Mouse (Mus musculus): ENCODE data around the gene Duox2. TPM values are rescaled to one million over a fixed set of nuclear protein-coding genes. Genes with fewer than 3 reads are reported as not detected.
"Not testable (repeated sequence)": the region's sequence is repeated elsewhere in the genome, so short reads cannot be mapped to it uniquely, and the experiment has no call there.

Duox2 gene
- polyA plus RNA-seq (2016; fragmentation: Nextera tagmentation; extraction: Ambion mirVana) = 0.03 TPM in 1 of 2 replicates, not detected in the other

- WGBS = 4% methylated on average over 13 of the region's 13 CpGs
- no peak for DNase-seq (ENCODE audit: low spot score)
- Histone ChIP-seq H3K27ac (no peak within 1 kb of the TSS), H3K4me3 (peak within 1 kb of the TSS; percentile 40), H3K27me3 (ENCODE audit: low read depth, poor library complexity, severe bottlenecking) (peaks cover 100% of the 10 kb centered on the region), H3K36me3 (no peaks in the 10 kb centered on the region), H3K9me3 (replicated peaks) (no peaks in the 10 kb centered on the region), H3K4me1 (peaks cover 47% of the 10 kb centered on the region)
These were observed at the start of gene Duox2 for GRCm38 (mm10) chr2:122298096-122298499. TSS of gene Duox2 (minus strand) at chr2:122298449.

GRCm38 (mm10) chr2:122347257-122347656 lies 49.0 kb upstream of the Duox2 start:
- DNase-seq (ENCODE audit: low spot score) = no peak
- Histone ChIP-seq H3K27ac (no peak overlapping the region), H3K9me3 (replicated peaks) (no peaks in the 10 kb centered on the region), H3K4me3 (no peak overlapping the region), H3K27me3 (ENCODE audit: low read depth, poor library complexity, severe bottlenecking) (no peaks in the 10 kb centered on the region), H3K4me1 (peaks cover 24% of the 10 kb centered on the region), H3K36me3 (peaks cover 15% of the 10 kb centered on the region)
- WGBS = 88% methylated on average over 3 of the region's 3 CpGs

- H3K27ac ChIP-seq; DNase-seq (ENCODE audit: low spot score); H3K36me3 ChIP-seq; H3K4me3 ChIP-seq; H3K9me3 ChIP-seq (replicated peaks); H3K27me3 ChIP-seq (ENCODE audit: low read depth, poor library complexity, severe bottlenecking): not testable (repeated sequence)
- peaks cover 24% of the 10 kb centered on the region for H3K4me1 ChIP-seq
- WGBS = 88% methylated on average over 6 of the region's 6 CpGs
These were observed 47.9 kb upstream of the Duox2 start for GRCm38 (mm10) chr2:122346164-122346563.

GRCm38 (mm10) chr2:122345106-122345893 lies 47.1 kb upstream of the Duox2 start:
- no peaks in the 10 kb centered on the region; the same call in 1 of the 2 replicates for H3K36me3 ChIP-seq
- no peak overlapping the region for H3K4me3 ChIP-seq
- H3K27me3 ChIP-seq (ENCODE audit: low read depth, poor library complexity, severe bottlenecking) = no peaks in the 10 kb centered on the region
- no peak overlapping the region for H3K27ac ChIP-seq
- H3K9me3 ChIP-seq (replicated peaks) = no peaks in the 10 kb centered on the region
- H3K4me1 ChIP-seq = peaks cover 24% of the 10 kb centered on the region
- peak; percentile 41 for DNase-seq (ENCODE audit: low spot score)
- 84% methylated on average over 6 of the region's 6 CpGs for WGBS

GRCm38 (mm10) chr2:122337291-122337690 lies 39.0 kb upstream of the Duox2 start:
- no peak overlapping the region for H3K27ac ChIP-seq
- H3K9me3 ChIP-seq (replicated peaks) = no peaks in the 10 kb centered on the region
- 56% methylated on average over 21 of the region's 21 CpGs for WGBS
- H3K4me3 ChIP-seq = peak overlapping the region; percentile 27
- no peaks in the 10 kb centered on the region for H3K36me3 ChIP-seq
- peaks cover 24% of the 10 kb centered on the region; the same call in 1 of the 2 replicates for H3K27me3 ChIP-seq (ENCODE audit: low read depth, poor library complexity, severe bottlenecking)
- no peak for DNase-seq (ENCODE audit: low spot score)
- H3K4me1 ChIP-seq = peaks cover 3% of the 10 kb centered on the region; the same call in 1 of the 2 replicates

GRCm38 (mm10) chr2:122334170-122334569 lies 35.9 kb upstream of the Duox2 start:
- no peak overlapping the region for H3K4me3 ChIP-seq
- 85% methylated on average over 3 of the region's 3 CpGs for WGBS
- peaks cover 24% of the 10 kb centered on the region; the same call in 1 of the 2 replicates for H3K27me3 ChIP-seq (ENCODE audit: low read depth, poor library complexity, severe bottlenecking)
- H3K9me3 ChIP-seq (replicated peaks) = no peaks in the 10 kb centered on the region
- no peaks in the 10 kb centered on the region for H3K36me3 ChIP-seq
- peaks cover 3% of the 10 kb centered on the region; the same call in 1 of the 2 replicates for H3K4me1 ChIP-seq
- DNase-seq (ENCODE audit: low spot score) = no peak
- no peak overlapping the region for H3K27ac ChIP-seq

- no peaks in the 10 kb centered on the region for H3K4me1 ChIP-seq
- DNase-seq (ENCODE audit: low spot score) = no peak
- H3K9me3 ChIP-seq (replicated peaks) = no peaks in the 10 kb centered on the region
- no peak overlapping the region for H3K4me3 ChIP-seq
- no peak overlapping the region for H3K27ac ChIP-seq
- no peaks in the 10 kb centered on the region for H3K36me3 ChIP-seq
- WGBS = 88% methylated on average over 3 of the region's 3 CpGs
- 0 out of 2 replicates have a peak, but pooled peaks cover 11% of the 10 kb centered on the region for H3K27me3 ChIP-seq (ENCODE audit: low read depth, poor library complexity, severe bottlenecking)
These were observed 34.0 kb upstream of the Duox2 start for GRCm38 (mm10) chr2:122332222-122332621.

- H3K4me3 ChIP-seq; H3K27me3 ChIP-seq (ENCODE audit: low read depth, poor library complexity, severe bottlenecking); H3K9me3 ChIP-seq (replicated peaks); DNase-seq (ENCODE audit: low spot score); H3K36me3 ChIP-seq; H3K4me1 ChIP-seq; H3K27ac ChIP-seq: not testable (repeated sequence)
- 88% methylated on average over 6 of the region's 6 CpGs for WGBS
These were observed 32.1 kb upstream of the Duox2 start for GRCm38 (mm10) chr2:122330317-122330716.

GRCm38 (mm10) chr2:122327986-122328385 lies 29.7 kb upstream of the Duox2 start:
- Histone ChIP-seq H3K27me3 (ENCODE audit: low read depth, poor library complexity, severe bottlenecking) (no peaks in the 10 kb centered on the region), H3K9me3 (replicated peaks) (no peaks in the 10 kb centered on the region), H3K27ac (no peak overlapping the region), H3K4me3 (no peak overlapping the region), H3K4me1 (0 out of 2 replicates have a peak, but pooled peaks cover 4% of the 10 kb centered on the region), H3K36me3 (no peaks in the 10 kb centered on the region)
- 77% methylated on average over 3 of the region's 3 CpGs for WGBS
- no peak for DNase-seq (ENCODE audit: low spot score)

- DNase-seq (ENCODE audit: low spot score) = no peak
- Histone ChIP-seq H3K9me3 (replicated peaks) (no peaks in the 10 kb centered on the region), H3K27ac (no peak overlapping the region), H3K4me1 (0 out of 2 replicates have a peak, but pooled peaks cover 4% of the 10 kb centered on the region), H3K4me3 (no peak overlapping the region), H3K27me3 (ENCODE audit: low read depth, poor library complexity, severe bottlenecking) (no peaks in the 10 kb centered on the region), H3K36me3 (no peaks in the 10 kb centered on the region)
- WGBS = 69% methylated on average over 2 of the region's 2 CpGs
These were observed 27.1 kb upstream of the Duox2 start for GRCm38 (mm10) chr2:122325361-122325760.

GRCm38 (mm10) chr2:122324586-122324985 lies 26.3 kb upstream of the Duox2 start:
- no peaks in the 10 kb centered on the region for H3K9me3 ChIP-seq (replicated peaks)
- no peak overlapping the region for H3K4me3 ChIP-seq
- H3K36me3 ChIP-seq = no peaks in the 10 kb centered on the region
- WGBS = 77% methylated on average over 3 of the region's 3 CpGs
- no peaks in the 10 kb centered on the region for H3K27me3 ChIP-seq (ENCODE audit: low read depth, poor library complexity, severe bottlenecking)
- DNase-seq (ENCODE audit: low spot score) = no peak
- H3K4me1 ChIP-seq = 0 out of 2 replicates have a peak, but pooled peaks cover 4% of the 10 kb centered on the region
- no peak overlapping the region for H3K27ac ChIP-seq

- Histone ChIP-seq H3K4me3 (no peak overlapping the region), H3K36me3 (no peaks in the 10 kb centered on the region), H3K27me3 (ENCODE audit: low read depth, poor library complexity, severe bottlenecking) (no peaks in the 10 kb centered on the region), H3K27ac (no peak overlapping the region), H3K9me3 (replicated peaks) (no peaks in the 10 kb centered on the region), H3K4me1 (0 out of 2 replicates have a peak, but pooled peaks cover 4% of the 10 kb centered on the region)
- no peak for DNase-seq (ENCODE audit: low spot score)
- 67% methylated on average over 3 of the region's 3 CpGs for WGBS
These were observed 25.7 kb upstream of the Duox2 start for GRCm38 (mm10) chr2:122323960-122324359.

- no peak overlapping the region for H3K4me3 ChIP-seq
- 71% methylated on average over 4 of the region's 4 CpGs for WGBS
- no peaks in the 10 kb centered on the region for H3K36me3 ChIP-seq
- no peak for DNase-seq (ENCODE audit: low spot score)
- H3K27ac ChIP-seq = no peak overlapping the region
- H3K4me1 ChIP-seq = peaks cover 8% of the 10 kb centered on the region
- peaks cover 47% of the 10 kb centered on the region for H3K27me3 ChIP-seq (ENCODE audit: low read depth, poor library complexity, severe bottlenecking)
- H3K9me3 ChIP-seq (replicated peaks) = no peaks in the 10 kb centered on the region
These were observed 19.1 kb upstream of the Duox2 start for GRCm38 (mm10) chr2:122317384-122317783.

All from limb, embryonic 10.5 days (tissue).